Mouse (Mus musculus): Measurements from ENCODE around the gene Cox19.

DNA sequence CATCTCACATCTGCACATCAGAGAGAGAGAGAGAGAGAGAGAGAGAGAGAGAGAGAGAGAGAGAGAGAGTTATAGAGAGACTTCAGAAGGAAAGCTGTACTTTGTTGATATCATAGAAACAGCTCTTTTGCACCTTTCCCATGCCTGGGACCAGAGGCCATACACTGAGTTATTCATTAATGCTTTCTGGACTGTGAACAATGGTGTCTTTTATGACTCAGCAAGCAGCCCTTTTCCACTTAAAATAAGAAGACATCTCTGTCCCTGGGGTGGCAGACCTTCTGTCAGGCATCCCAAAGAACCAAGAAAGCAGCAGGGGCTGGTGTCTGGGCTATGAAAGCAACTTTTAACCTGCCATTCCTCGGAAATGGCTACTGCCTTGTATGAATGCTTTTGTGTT is 4.0 kb downstream of the Cox19 start:
- TF ChIP-seq CTCF (IDR thresholded peaks at IDR 0.05): no peak
- no peak for TF ChIP-seq POLR2A (IDR thresholded peaks at IDR 0.05; ENCODE audit: insufficient read depth, low read depth, low read length)
- no peak for TF ChIP-seq EP300 (IDR thresholded peaks at IDR 0.05; ENCODE audit: insufficient read depth, low read depth, low read length)

All from heart, adult 2 months (tissue).